ENCODE assay signal across 13 mouse cellular contexts in the genomic region with DNA sequence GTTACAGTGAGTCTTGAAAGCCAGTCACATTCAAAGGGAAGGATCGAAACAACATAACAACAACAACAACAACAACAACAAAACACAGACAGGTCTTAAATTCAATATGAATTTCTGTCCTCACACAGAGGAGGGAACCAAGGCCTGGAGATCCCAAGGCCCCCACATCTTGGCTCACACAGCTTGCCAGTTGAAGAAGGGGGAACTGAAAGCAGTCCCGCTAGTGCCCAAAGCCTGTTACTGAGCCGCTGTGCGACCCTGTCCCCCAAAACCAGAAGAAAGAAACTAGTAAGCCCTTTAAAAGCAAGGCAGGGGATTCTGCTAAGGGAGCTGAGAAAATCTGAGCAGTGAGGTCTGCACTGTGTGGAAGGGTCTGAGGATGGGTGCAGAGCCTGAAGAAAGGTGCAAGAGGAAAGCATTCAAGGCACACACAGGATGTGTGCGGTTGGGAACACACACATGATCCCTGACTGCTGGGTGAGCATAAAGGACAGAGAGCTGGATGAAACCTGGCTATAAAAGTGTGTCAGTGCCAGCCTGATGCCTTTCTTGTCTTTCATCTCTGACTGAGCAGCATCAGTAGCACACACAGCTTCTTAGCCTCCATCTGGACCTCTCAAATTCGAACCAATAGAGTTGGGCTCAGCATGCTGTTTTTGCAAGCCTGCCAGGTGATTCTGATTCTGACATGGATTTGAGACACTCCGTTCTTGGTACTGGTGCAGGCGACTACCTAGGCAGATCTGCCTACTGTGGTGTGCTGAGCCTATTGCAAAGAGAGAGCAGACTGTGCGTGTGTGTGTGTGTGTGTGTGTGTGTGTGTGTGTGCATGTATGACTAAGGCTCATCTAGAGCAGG. TPM values are rescaled to one million over a fixed set of nuclear protein-coding genes. Genes with fewer than 3 reads are reported as not detected.
A peak's percentile ranks its signal among the peaks of the same experiment; 100 is the strongest.
DNase-seq lines count a peak whose midpoint lies in the region; ATAC-seq and TF ChIP-seq lines count a peak whose summit lies in the region.
"Had no signal": no experiment of that assay in that cellular context is flagged by ENCODE, and none has a peak within 500 bp of the region (broad histone marks: within the 10 kb centered on the region; RNA-seq: fewer than 3 reads in every experiment).

No protein-coding gene starts in this region.

- no peak overlapping the region for H3K27ac ChIP-seq in forebrain, embryonic 13.5 days
- H3K27ac ChIP-seq in forebrain, embryonic 12.5 days = no peak overlapping the region
- H3K27ac ChIP-seq in midbrain, postnatal 0 days (ENCODE audit: low read depth, low read length) = no peak overlapping the region
- H3K27ac ChIP-seq in midbrain, embryonic 14.5 days (replicated peaks; ENCODE audit: low read depth, low read length) = no peak overlapping the region
- no peak overlapping the region for H3K27ac ChIP-seq in forebrain, postnatal 0 days (ENCODE audit: low read depth, low read length)
- H3K27ac ChIP-seq in intestine, embryonic 16.5 days (ENCODE audit: low read length) = no peak overlapping the region
- H3K27ac ChIP-seq: kidney, postnatal 0 days; limb, embryonic 15.5 days; macrophage; neural tube, embryonic 12.5 days had no signal

- TF ChIP-seq CTCF in midbrain, postnatal 0 days (IDR thresholded peaks at IDR 0.05) = no peak
- no peak for TF ChIP-seq CTCF in forebrain, postnatal 0 days (IDR thresholded peaks at IDR 0.05; ENCODE audit: low read depth)

- no peak overlapping the region for H3K4me3 ChIP-seq in forebrain, embryonic 13.5 days
- H3K4me3 ChIP-seq in forebrain, embryonic 12.5 days (replicated peaks) = no peak overlapping the region
- H3K4me3 ChIP-seq in midbrain, postnatal 0 days (ENCODE audit: low read depth, low read length) = no peak overlapping the region
- no peak overlapping the region for H3K4me3 ChIP-seq in midbrain, embryonic 14.5 days (replicated peaks; ENCODE audit: low read depth, low read length)
- no peak overlapping the region for H3K4me3 ChIP-seq in forebrain, postnatal 0 days (ENCODE audit: low read depth, low read length)
- no peak overlapping the region for H3K4me3 ChIP-seq in intestine, embryonic 16.5 days (ENCODE audit: low read length)
- H3K4me3 ChIP-seq: limb, embryonic 15.5 days; neural tube, embryonic 12.5 days had no signal

- H3K9ac ChIP-seq in forebrain, embryonic 13.5 days = no peak overlapping the region
- no peak overlapping the region for H3K9ac ChIP-seq in forebrain, embryonic 12.5 days
- H3K9ac ChIP-seq in midbrain, postnatal 0 days (replicated peaks; ENCODE audit: low read length, poor library complexity, severe bottlenecking) = no peak overlapping the region
- no peak overlapping the region for H3K9ac ChIP-seq in midbrain, embryonic 14.5 days (replicated peaks; ENCODE audit: low read length)
- H3K9ac ChIP-seq in forebrain, postnatal 0 days = no peak overlapping the region
- no peak overlapping the region for H3K9ac ChIP-seq in intestine, embryonic 16.5 days (ENCODE audit: low read depth, low read length)
- H3K9ac ChIP-seq: limb, embryonic 15.5 days; neural tube, embryonic 12.5 days had no signal

- ATAC-seq in forebrain, embryonic 13.5 days = peak; percentile 55; the same call in 1 of the 2 replicates
- no peak for ATAC-seq in forebrain, embryonic 12.5 days (ENCODE audit: low FRiP score)
- 0 out of 2 replicates have a peak, but pooled peaks have one; percentile 20 for ATAC-seq in midbrain, postnatal 0 days (ENCODE audit: low FRiP score)
- no peak for ATAC-seq in midbrain, embryonic 14.5 days (ENCODE audit: low FRiP score, low TSS enrichment)
- peak; percentile 63 for ATAC-seq in forebrain, postnatal 0 days
- no peak for ATAC-seq in intestine, embryonic 16.5 days

- no peak overlapping the region for H3K4me2 ChIP-seq in forebrain, embryonic 13.5 days
- H3K4me2 ChIP-seq in forebrain, embryonic 12.5 days = no peak overlapping the region
- no peak overlapping the region for H3K4me2 ChIP-seq in midbrain, postnatal 0 days (ENCODE audit: low read depth, low read length, poor library complexity, severe bottlenecking)
- H3K4me2 ChIP-seq in midbrain, embryonic 14.5 days (ENCODE audit: low read length) = no peak overlapping the region
- H3K4me2 ChIP-seq in forebrain, postnatal 0 days (ENCODE audit: low read depth) = no peak overlapping the region
- no peak overlapping the region for H3K4me2 ChIP-seq in intestine, embryonic 16.5 days (ENCODE audit: low read depth, low read length)
- H3K4me2 ChIP-seq: limb, embryonic 15.5 days; neural tube, embryonic 12.5 days had no signal

- H3K9me3 ChIP-seq in forebrain, embryonic 13.5 days (replicated peaks) = no peaks in the 10 kb centered on the region
- H3K9me3 ChIP-seq in forebrain, embryonic 12.5 days = no peaks in the 10 kb centered on the region
- H3K9me3 ChIP-seq in midbrain, postnatal 0 days (ENCODE audit: low read length) = no peaks in the 10 kb centered on the region
- no peaks in the 10 kb centered on the region for H3K9me3 ChIP-seq in midbrain, embryonic 14.5 days (ENCODE audit: control insufficient read depth, low read length)
- no peaks in the 10 kb centered on the region for H3K9me3 ChIP-seq in forebrain, postnatal 0 days (ENCODE audit: low read length)
- H3K9me3 ChIP-seq in intestine, embryonic 16.5 days (ENCODE audit: control insufficient read depth, low read length) = no peaks in the 10 kb centered on the region
- H3K9me3 ChIP-seq: limb, embryonic 15.5 days; neural tube, embryonic 12.5 days had no signal

- H3K4me1 ChIP-seq in forebrain, embryonic 13.5 days = no peaks in the 10 kb centered on the region
- no peaks in the 10 kb centered on the region for H3K4me1 ChIP-seq in forebrain, embryonic 12.5 days
- H3K4me1 ChIP-seq in midbrain, postnatal 0 days (ENCODE audit: insufficient read depth, low read length) = no peaks in the 10 kb centered on the region
- H3K4me1 ChIP-seq in midbrain, embryonic 14.5 days (ENCODE audit: control insufficient read depth, insufficient read depth, low read length) = no peaks in the 10 kb centered on the region
- no peaks in the 10 kb centered on the region; the same call in 1 of the 2 replicates for H3K4me1 ChIP-seq in forebrain, postnatal 0 days (ENCODE audit: insufficient read depth)
- H3K4me1 ChIP-seq in intestine, embryonic 16.5 days (ENCODE audit: control insufficient read depth, insufficient read depth, low read length) = no peaks in the 10 kb centered on the region
- H3K4me1 ChIP-seq: limb, embryonic 15.5 days; neural tube, embryonic 12.5 days had no signal

- H3K27me3 ChIP-seq in forebrain, embryonic 13.5 days = no peaks in the 10 kb centered on the region
- no peaks in the 10 kb centered on the region for H3K27me3 ChIP-seq in forebrain, embryonic 12.5 days
- no peaks in the 10 kb centered on the region for H3K27me3 ChIP-seq in midbrain, postnatal 0 days (ENCODE audit: insufficient read depth, low read length)
- H3K27me3 ChIP-seq in midbrain, embryonic 14.5 days (ENCODE audit: control insufficient read depth, insufficient read depth, low read length) = no peaks in the 10 kb centered on the region
- H3K27me3 ChIP-seq in forebrain, postnatal 0 days (ENCODE audit: insufficient read depth, low read length) = no peaks in the 10 kb centered on the region
- no peaks in the 10 kb centered on the region for H3K27me3 ChIP-seq in intestine, embryonic 16.5 days (replicated peaks; ENCODE audit: control insufficient read depth, insufficient read depth, low read length)
- H3K27me3 ChIP-seq: limb, embryonic 15.5 days; neural tube, embryonic 12.5 days had no signal

- 87% methylated on average over 9 of the region's 9 CpGs for WGBS in forebrain, embryonic 13.5 days
- WGBS in forebrain, embryonic 12.5 days = 84% methylated on average over 9 of the region's 9 CpGs
- WGBS in midbrain, postnatal 0 days = 77% methylated on average over 9 of the region's 9 CpGs
- 86% methylated on average over 9 of the region's 9 CpGs for WGBS in midbrain, embryonic 14.5 days
- 68% methylated on average over 9 of the region's 9 CpGs for WGBS in forebrain, postnatal 0 days
- WGBS in intestine, embryonic 16.5 days = 87% methylated on average over 9 of the region's 9 CpGs

- peak; percentile 65 for DNase-seq in midbrain, postnatal 0 days (ENCODE audit: low spot score)
- no peak for DNase-seq in midbrain, embryonic 14.5 days
- DNase-seq in forebrain, postnatal 0 days = peak; percentile 30
- DNase-seq in telencephalon, adult 2 months (ENCODE audit: low read depth, low spot score) = peak; percentile 65
- no peak for DNase-seq in adrenal gland, adult (ENCODE audit: inconsistent age in 2 of 2, low spot score in 1 of 2)
- DNase-seq: adrenal gland, adult 2 months had no signal

- H3K36me3 ChIP-seq in forebrain, embryonic 13.5 days (ENCODE audit: poor library complexity, severe bottlenecking) = no peaks in the 10 kb centered on the region
- no peaks in the 10 kb centered on the region for H3K36me3 ChIP-seq in forebrain, embryonic 12.5 days (replicated peaks)
- no peaks in the 10 kb centered on the region for H3K36me3 ChIP-seq in midbrain, postnatal 0 days (ENCODE audit: insufficient read depth, low read length)
- no peaks in the 10 kb centered on the region for H3K36me3 ChIP-seq in midbrain, embryonic 14.5 days (ENCODE audit: control insufficient read depth, insufficient read depth, low read length)
- H3K36me3 ChIP-seq in forebrain, postnatal 0 days (ENCODE audit: insufficient read depth) = no peaks in the 10 kb centered on the region
- H3K36me3 ChIP-seq in intestine, embryonic 16.5 days (ENCODE audit: control insufficient read depth, insufficient read depth, low read length) = no peaks in the 10 kb centered on the region
- H3K36me3 ChIP-seq: limb, embryonic 15.5 days; neural tube, embryonic 12.5 days had no signal

RNA-seq across cellular contexts. Expression of a gene that starts 50.3 kb away (rescaled TPM):
- 38.0 and 59.0 TPM in 2 replicates for polyA plus RNA-seq in forebrain, embryonic 13.5 days (2015; fragmentation: Nextera tagmentation; extraction: Ambion mirVana)
- 56.4 and 63.4 TPM in 2 replicates for polyA plus RNA-seq in forebrain, embryonic 12.5 days (2016; fragmentation: Nextera tagmentation; extraction: Ambion mirVana)
- 27.8 and 32.8 TPM in 2 replicates for total RNA-seq in midbrain, postnatal 0 days (2014; rRNA removed)
- polyA plus RNA-seq in midbrain, postnatal 0 days (2015; fragmentation: Nextera tagmentation; extraction: Ambion mirVana) = 68.2 and 79.0 TPM in 2 replicates
- 6.4 and 80.3 TPM in 2 replicates for polyA plus RNA-seq in midbrain, embryonic 14.5 days (2014; fragmentation: Nextera tagmentation; extraction: Ambion mirVana)
- 26.5 and 32.0 TPM in 2 replicates for total RNA-seq in forebrain, postnatal 0 days (2014; rRNA removed)
- 70.7 and 99.6 TPM in 2 replicates for polyA plus RNA-seq in forebrain, postnatal 0 days (2015; fragmentation: Nextera tagmentation; extraction: Ambion mirVana)
- 116 and 120 TPM in 2 replicates for polyA plus RNA-seq in intestine, embryonic 16.5 days (2015; fragmentation: Nextera tagmentation; extraction: Ambion mirVana)

Comparison
In these comparisons a context has a peak if more than half of its experiments do, and no peak if none do; other contexts are left out.
1. ATAC-seq: peak in forebrain, embryonic 13.5 days (single experiment), midbrain, postnatal 0 days (single experiment) and forebrain, postnatal 0 days (single experiment); none in forebrain, embryonic 12.5 days (single experiment), midbrain, embryonic 14.5 days (single experiment) and intestine, embryonic 16.5 days (single experiment).
2. DNase-seq: peak in midbrain, postnatal 0 days (single experiment), forebrain, postnatal 0 days (single experiment) and telencephalon, adult 2 months (single experiment); none in midbrain, embryonic 14.5 days (single experiment) and adrenal gland, adult (0 of 2).